Mouse (Mus musculus): ENCODE data around the gene Il13ra1. TPM values are rescaled to one million over a fixed set of nuclear protein-coding genes. Genes with fewer than 3 reads are reported as not detected.

The Il13ra1 gene
- 15.1 and 18.9 TPM in 2 replicates for total RNA-seq (2023)

GRCm38 (mm10) chrX:36111622-36112421, at the start of gene Il13ra1:
TSS of gene Il13ra1 (plus strand) at chrX:36112110.

GRCm38 (mm10) chrX:36195736-36196525, 84.0 kb downstream of the Il13ra1 start, which contains the start of gene Zcchc12:
TSS of gene Zcchc12 (plus strand) at chrX:36195904.

Other genes with a start within 250 kb of the Il13ra1 start
- 91.3 and 97.7 TPM in 2 replicates for gene Dock11, start 223.3 kb upstream of the Il13ra1 start, total RNA-seq (2023)
- not detected in 2 replicates for gene Zcchc12, start 83.8 kb downstream of the Il13ra1 start, total RNA-seq (2023)
- gene Lonrf3, start 216.2 kb downstream of the Il13ra1 start, total RNA-seq (2023): 13.4 and 22.9 TPM in 2 replicates